Mouse (Mus musculus) bone marrow macrophage, adult 2 months (primary cell): ENCODE results near the gene Slc28a1. TPM values are rescaled to one million over a fixed set of nuclear protein-coding genes. Genes with fewer than 3 reads are reported as not detected.
A peak's percentile ranks its signal among the peaks of the same experiment; 100 is the strongest.

Experiments used
- H3K27ac ChIP-seq: 2 replicates; pipeline ENCODE4 v1.5.1; 2012; ENCODE audit warnings: low read depth, low read length; ENCODE audit not compliant: insufficient read depth
- H3K4me1 ChIP-seq: 2 replicates; pipeline ENCODE4 v1.6.1; 2012; ENCODE audit warnings: low read length; ENCODE audit not compliant: control insufficient read depth, insufficient read depth
- H3K4me3 ChIP-seq: 2 replicates; pipeline ENCODE4 v1.5.1; 2012; ENCODE audit warnings: mild to moderate bottlenecking, low read length, moderate library complexity; ENCODE audit not compliant: insufficient read depth
- CTCF ChIP-seq: IDR thresholded peaks from 2 replicates; pipeline ENCODE4 v1.5.1; 2012; ENCODE audit warnings: low read depth, mild to moderate bottlenecking, low read length, moderate library complexity
- POLR2A ChIP-seq: IDR thresholded peaks from 2 replicates; pipeline ENCODE4 v1.6.1; 2012; ENCODE audit warnings: mild to moderate bottlenecking, low read depth, low read length, borderline replicate concordance
- polyA plus RNA-seq: library from polyadenylated mRNA; stranded (reverse); fragments of >200 nt; gene quantifications from 2 replicates; pipeline ENCODE4 v1.2.4, GENCODE M21; 2012; ENCODE audit not compliant: missing spikeins, insufficient read depth, insufficient read length

Slc28a1 gene
- polyA plus RNA-seq, 1 experiment, result not detected

DNA sequence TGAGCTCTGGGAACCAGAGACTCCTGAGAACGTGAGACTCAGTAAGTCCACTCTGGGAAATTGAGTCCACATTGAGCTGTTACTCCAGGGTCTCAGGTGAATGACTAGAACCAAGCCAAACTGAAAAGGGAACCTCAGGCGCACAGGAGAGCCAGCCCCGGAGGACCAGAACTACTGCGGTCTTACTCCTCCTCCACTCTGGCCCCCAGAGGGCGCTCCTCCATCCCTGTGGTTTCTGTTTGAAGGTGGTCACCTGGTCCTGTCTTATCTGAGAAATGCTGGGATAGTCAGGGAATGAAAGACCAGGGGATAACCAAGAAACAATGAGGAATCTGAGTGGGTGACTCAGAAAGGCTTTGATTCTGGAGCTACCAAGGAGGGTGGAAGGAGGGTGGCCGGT, 94.3 kb downstream of the Slc28a1 start:
- Histone ChIP-seq H3K27ac (no peak overlapping the region), H3K4me1 (peaks cover 8% of the 10 kb centered on the region), H3K4me3 (no peak overlapping the region)
- no peak for TF ChIP-seq POLR2A
- peak; percentile 64; the same call in 1 of the 2 replicates for TF ChIP-seq CTCF

DNA sequence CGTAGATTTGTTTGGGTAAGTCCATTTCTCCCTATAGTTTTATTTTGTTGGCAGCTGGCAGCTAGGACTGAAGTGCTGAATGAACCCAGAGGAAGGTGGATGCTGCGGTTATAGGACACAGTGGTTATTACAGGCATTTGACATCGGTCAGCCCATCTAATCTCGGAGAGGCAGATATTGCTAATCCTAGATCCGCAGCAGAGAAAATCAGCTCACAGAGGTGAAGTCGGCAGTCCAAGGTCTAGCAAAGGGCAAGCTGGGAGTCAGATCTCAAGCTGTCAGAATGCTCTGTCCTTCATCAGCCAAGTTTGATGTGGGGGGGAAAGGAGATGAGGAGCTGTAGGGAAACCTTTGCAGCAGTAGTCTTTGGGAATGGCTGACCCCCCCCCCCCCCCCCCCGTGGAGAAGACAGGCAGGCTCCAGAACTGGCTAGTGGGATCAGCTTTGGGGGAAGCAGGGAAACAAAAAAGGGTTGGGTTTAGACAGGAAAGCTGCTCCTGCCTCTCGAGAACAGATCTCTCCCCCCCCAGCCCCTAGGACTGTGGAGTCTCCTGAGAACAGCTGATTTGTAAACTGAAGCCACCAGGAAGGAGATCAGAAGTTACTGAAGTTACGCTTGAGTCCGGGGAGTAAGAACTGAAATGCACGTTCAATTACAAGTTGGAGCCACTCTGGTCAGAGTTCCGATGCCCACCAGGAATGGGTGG, 95.5 kb downstream of the Slc28a1 start:
- Histone ChIP-seq H3K27ac (no peak overlapping the region), H3K4me1 (peaks cover 11% of the 10 kb centered on the region), H3K4me3 (no peak overlapping the region)
- TF ChIP-seq CTCF (no peak), POLR2A (no peak)

DNA sequence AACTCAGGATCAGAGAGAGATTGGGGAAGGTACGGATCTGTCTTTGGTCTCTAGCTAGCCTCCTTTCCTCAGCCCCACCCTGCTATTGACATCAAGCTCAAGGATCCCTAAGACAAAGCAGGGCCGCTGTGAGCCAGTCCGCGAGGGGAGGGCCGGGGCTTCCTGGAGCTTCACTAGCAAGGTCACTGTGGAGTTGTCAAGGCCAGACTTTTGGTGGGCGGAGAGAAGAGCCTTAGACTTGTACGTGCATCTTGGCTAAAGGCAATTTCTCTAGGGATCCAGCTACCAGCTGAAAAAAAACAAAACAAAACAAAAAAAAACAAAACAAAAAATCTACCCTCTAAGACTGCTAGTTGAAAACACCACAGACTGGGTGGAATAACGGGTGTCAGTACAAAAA, 97.2 kb downstream of the Slc28a1 start:
- TF ChIP-seq POLR2A (no peak), CTCF (no peak)
- H3K27ac ChIP-seq, result no peak overlapping the region
- no peak overlapping the region for H3K4me3 ChIP-seq
- peaks cover 16% of the 10 kb centered on the region for H3K4me1 ChIP-seq

DNA sequence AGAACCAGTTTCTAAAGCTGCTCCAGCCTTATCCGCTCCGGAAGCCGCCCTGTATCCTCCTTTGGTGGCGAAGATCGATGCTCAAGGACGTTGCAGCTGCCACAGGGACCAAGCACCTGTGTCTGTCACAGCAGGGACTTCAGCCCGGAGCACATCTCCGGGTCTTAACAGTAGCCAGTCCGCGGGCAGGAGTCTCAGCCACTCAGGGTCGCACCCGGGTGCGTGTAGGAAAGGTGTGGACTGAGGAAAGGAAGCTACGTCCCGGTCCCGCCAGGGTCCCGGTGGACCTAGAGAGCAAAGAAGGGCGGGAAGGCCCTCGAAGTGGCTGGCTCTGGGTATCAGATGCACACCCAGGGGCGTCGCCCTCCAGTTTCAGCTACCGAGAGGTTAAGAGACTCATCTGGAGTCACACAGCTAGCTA, 97.7 kb downstream of the Slc28a1 start:
- Histone ChIP-seq H3K4me3 (peak overlapping the region; percentile 63), H3K4me1 (peaks cover 16% of the 10 kb centered on the region), H3K27ac (no peak overlapping the region)
- TF ChIP-seq CTCF (no peak), POLR2A (no peak)

DNA sequence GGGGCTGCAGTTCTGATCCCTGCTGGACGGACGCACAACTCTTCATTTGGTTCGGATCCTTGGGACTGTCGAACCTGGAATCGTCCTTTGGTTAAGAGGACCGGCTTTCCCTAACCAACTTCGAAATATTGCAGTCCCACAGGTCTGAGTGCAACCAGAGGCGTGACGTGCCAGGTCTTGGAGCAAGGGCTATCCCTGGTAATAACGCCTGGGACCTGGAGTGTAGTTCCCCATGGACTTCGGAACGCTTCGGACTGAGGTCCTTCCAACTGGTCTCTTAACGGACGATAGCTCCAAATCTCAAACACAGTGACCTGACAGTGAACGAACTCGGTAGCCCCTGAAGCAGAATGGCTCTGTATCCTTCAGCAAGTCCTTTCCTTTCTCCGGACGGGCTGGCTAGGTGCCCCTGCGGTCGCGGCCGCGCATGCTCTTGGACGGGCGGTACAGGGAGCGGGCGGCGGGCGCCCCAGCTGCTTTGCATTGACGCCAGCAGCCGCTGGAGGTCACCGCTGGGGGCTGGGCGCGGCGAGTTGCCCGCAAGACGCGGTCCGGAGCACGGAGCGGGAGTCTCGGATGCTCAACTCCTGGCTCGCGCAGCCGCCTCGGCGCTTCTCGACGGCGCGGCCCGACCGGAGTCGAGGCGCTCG, 98.2 kb downstream of the Slc28a1 start:
- H3K27ac ChIP-seq, result peak overlapping the region; percentile 59
- peaks cover 16% of the 10 kb centered on the region for H3K4me1 ChIP-seq
- TF ChIP-seq POLR2A (no peak), CTCF (no peak)
- peak overlapping the region; percentile 63 for H3K4me3 ChIP-seq

DNA sequence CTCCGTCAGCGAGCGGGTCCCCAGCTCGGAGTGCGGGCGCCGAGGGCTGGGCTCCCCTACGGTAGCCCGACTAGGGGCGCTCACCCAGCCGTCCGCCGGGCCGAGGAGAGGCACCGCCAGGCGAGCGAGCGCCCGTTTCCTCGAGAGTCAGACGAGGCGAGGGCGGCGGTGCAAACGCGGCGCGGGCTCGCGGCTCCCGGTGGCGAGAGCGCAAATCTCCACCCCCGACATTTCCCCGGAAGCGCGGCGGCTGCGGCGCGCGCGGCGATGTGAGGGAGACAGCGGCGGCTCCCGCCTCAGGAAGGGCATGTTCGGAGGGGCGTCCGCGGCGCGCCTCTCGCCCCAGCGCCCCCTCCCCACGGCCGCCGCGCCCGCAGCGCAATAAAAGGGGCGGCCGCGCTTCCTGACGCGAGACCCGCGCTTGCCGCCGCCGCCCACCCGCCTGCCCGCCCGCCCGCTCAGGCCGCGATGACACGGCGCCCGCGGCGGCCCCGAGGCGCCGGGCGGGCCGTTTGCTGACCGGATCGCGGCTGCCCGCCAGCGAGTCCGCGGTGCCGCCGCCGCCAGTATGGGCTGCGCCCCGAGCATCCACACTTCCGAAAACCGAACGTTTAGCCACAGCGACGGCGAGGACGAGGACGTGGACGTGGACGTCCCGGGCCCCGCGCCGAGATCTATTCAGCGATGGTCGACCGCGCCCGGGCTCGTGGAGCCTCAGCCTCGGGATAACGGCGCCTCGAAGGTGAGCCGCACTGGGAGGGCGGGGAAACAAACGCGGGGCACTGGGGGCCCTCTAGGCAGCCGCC, 99.0 kb downstream of the Slc28a1 start, which contains the start of gene Pde8a:
Gene Pde8a (plus strand): TSS at position 250 of the 806 bp plus-strand sequence.
- Histone ChIP-seq H3K4me1 (peaks cover 16% of the 10 kb centered on the region), H3K4me3 (peak within 1 kb of the TSS; percentile 63), H3K27ac (peak within 1 kb of the TSS; percentile 59)
- TF ChIP-seq POLR2A (no peak), CTCF (no peak)

DNA sequence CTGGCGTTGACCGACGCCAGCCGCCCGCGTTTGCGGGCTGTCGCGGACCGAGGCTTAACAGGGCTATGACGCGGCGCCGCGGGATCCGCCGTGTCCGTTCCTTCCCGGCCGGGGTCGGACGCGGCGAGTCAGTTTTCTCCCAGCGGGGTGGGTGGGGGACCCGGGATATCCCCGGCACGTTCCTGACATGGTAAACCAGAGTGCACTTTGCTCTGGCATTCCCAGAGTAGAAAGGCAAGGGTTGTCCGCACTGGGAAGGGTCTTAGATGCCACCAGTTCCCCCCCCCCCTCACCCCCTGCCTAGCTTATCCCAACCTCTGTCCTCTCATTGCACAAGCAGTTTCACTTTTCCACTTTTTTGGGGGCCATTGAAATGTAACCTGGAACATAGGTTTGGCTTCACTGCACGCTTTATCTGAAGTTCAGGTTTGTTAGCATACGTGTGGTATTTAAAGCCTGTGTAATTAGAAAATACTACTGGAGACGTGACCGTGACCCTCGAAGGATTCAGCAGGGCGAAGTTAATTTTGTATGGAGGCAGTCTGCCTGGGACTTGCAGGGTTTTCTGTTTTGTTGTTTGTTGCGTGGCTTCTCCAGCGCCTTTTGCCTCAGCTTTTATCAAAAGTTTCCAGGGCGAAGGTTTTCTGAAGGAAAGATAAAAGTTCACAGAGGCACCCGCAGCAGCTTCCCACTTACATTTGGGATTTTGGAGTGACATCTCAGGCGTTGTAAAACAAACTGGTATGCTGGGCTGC, 99.7 kb downstream of the Slc28a1 start:
- H3K27ac ChIP-seq, result no peak overlapping the region
- peaks cover 16% of the 10 kb centered on the region for H3K4me1 ChIP-seq
- peak overlapping the region; percentile 63 for H3K4me3 ChIP-seq
- no peak for TF ChIP-seq POLR2A
- no peak for TF ChIP-seq CTCF

DNA sequence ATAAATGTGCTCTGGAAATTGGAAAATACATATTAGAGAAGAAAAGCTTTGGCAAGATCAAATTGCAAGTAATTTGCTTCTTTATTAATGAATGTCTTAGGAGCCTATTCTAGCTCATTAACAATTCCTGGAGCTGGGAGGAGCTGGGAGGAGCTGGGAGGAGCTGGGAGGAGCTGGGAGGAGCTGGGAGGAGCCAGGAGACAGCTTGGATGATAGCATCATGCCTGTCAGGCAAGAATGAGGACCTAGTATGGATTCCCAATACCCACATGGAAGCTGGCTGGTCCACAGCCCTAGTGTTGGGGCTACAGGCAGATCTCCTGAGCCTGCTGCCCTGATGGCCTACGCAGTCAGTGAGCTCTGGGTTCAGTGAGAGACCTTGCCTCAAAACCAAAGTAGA, 101.4 kb downstream of the Slc28a1 start:
- no peak overlapping the region for H3K27ac ChIP-seq
- H3K4me3 ChIP-seq, result no peak overlapping the region
- peaks cover 16% of the 10 kb centered on the region for H3K4me1 ChIP-seq
- TF ChIP-seq POLR2A (no peak), CTCF (no peak)

DNA sequence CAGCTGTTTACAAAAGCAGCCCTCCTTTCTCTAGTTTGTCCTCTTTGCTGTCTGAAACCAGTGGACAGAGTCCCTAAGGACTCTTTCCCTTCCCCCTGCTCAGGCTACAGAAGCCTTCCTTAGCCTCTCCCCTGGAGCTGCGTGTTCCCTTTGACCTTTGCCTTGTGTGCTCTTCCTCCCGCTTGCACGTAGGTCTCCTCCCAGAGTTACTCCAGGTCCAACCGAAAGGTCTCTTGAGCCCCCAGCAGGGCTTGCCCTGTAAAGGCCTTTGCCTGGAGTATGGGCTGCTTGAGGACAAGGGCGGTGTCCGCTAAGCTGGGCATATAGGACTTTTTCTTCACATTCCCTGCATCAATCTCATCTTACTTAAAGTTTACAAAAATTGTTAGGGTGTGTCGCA, 104.7 kb downstream of the Slc28a1 start:
- TF ChIP-seq POLR2A (no peak), CTCF (no peak)
- H3K27ac ChIP-seq, result no peak overlapping the region
- no peak overlapping the region for H3K4me3 ChIP-seq
- H3K4me1 ChIP-seq, result peaks cover 9% of the 10 kb centered on the region

Other genes starting within 250 kb of the Slc28a1 start
- gene Wdr73, start 213.5 kb upstream of the Slc28a1 start, polyA plus RNA-seq, result 9.3 and 10.7 TPM in 2 replicates
- gene Nmb, start 209.7 kb upstream of the Slc28a1 start, polyA plus RNA-seq, result 3.0 and 4.2 TPM in 2 replicates
- 99.2 and 105 TPM in 2 replicates for gene Sec11a, start 167.0 kb upstream of the Slc28a1 start, polyA plus RNA-seq
- 23.5 and 23.6 TPM in 2 replicates for gene Zfp592, start 121.1 kb upstream of the Slc28a1 start, polyA plus RNA-seq
- 0.16 TPM in 1 of 2 replicates, not detected in the other for gene Alpk3, start 57.2 kb upstream of the Slc28a1 start, polyA plus RNA-seq
- 26.5 and 31.7 TPM in 2 replicates for gene Pde8a, start 98.8 kb downstream of the Slc28a1 start, polyA plus RNA-seq
- 1,512 and 1,555 TPM in 2 replicates for gene Rps17, start 230.5 kb downstream of the Slc28a1 start, polyA plus RNA-seq